Mouse (Mus musculus): ENCODE results near the gene Il1b. TPM values are rescaled to one million over a fixed set of nuclear protein-coding genes. Genes with fewer than 3 reads are reported as not detected.

Gene Il1b
- polyA plus RNA-seq (2016; fragmentation: Nextera tagmentation; extraction: Ambion mirVana): not detected in 2 replicates

- Histone ChIP-seq H3K27ac (no peak within 1 kb of the TSS), H3K9ac (no peak within 1 kb of the TSS), H3K36me3 (no peaks in the 10 kb centered on the region), H3K4me2 (replicated peaks) (no peak within 1 kb of the TSS), H3K9me3 (replicated peaks) (no peaks in the 10 kb centered on the region), H3K4me1 (no peaks in the 10 kb centered on the region), H3K27me3 (no peaks in the 10 kb centered on the region; the same call in 1 of the 2 replicates), H3K4me3 (no peak within 1 kb of the TSS)
- 91% methylated on average over 3 of the region's 3 CpGs for WGBS
- no peak for ATAC-seq (ENCODE audit: low FRiP score)
Measured at GRCm38 (mm10) chr2:129371039-129371438, at the start of gene Il1b. Il1b (minus strand) TSS chr2:129371139.

- no peaks in the 10 kb centered on the region for H3K36me3 ChIP-seq
- no peaks in the 10 kb centered on the region for H3K4me1 ChIP-seq
Measured at GRCm38 (mm10) chr2:129419361-129419880, 48.5 kb upstream of the Il1b start.

GRCm38 (mm10) chr2:129414593-129414992 lies 43.7 kb upstream of the Il1b start:
- 84% methylated on average over 3 of the region's 3 CpGs for WGBS
- H3K4me3 ChIP-seq: no peak overlapping the region
- no peak for ATAC-seq (ENCODE audit: low FRiP score)
- no peak overlapping the region for H3K27ac ChIP-seq
- no peaks in the 10 kb centered on the region for H3K27me3 ChIP-seq
- no peaks in the 10 kb centered on the region for H3K4me1 ChIP-seq
- no peaks in the 10 kb centered on the region for H3K9me3 ChIP-seq (replicated peaks)
- no peaks in the 10 kb centered on the region for H3K36me3 ChIP-seq
- H3K9ac ChIP-seq: no peak overlapping the region
- no peak overlapping the region for H3K4me2 ChIP-seq (replicated peaks)

More at GRCm38 (mm10) chr2:129419361-129419880, 48.5 kb upstream of the Il1b start:
- 82% methylated on average over 3 of the region's 3 CpGs for WGBS
- Histone ChIP-seq H3K4me2 (replicated peaks) (no peak overlapping the region), H3K9ac (no peak overlapping the region), H3K4me3 (no peak overlapping the region), H3K27me3 (no peaks in the 10 kb centered on the region), H3K27ac (no peak overlapping the region), H3K9me3 (replicated peaks) (peaks cover 5% of the 10 kb centered on the region; the same call in 1 of the 2 replicates)
- no peak for ATAC-seq (ENCODE audit: low FRiP score)

- no peak overlapping the region for H3K9ac ChIP-seq
- H3K4me1 ChIP-seq: no peaks in the 10 kb centered on the region
- H3K4me2 ChIP-seq (replicated peaks): no peak overlapping the region
- H3K27me3 ChIP-seq: no peaks in the 10 kb centered on the region
- no peaks in the 10 kb centered on the region for H3K9me3 ChIP-seq (replicated peaks)
- H3K36me3 ChIP-seq: no peaks in the 10 kb centered on the region
- ATAC-seq (ENCODE audit: low FRiP score): no peak
- no peak overlapping the region for H3K4me3 ChIP-seq
- WGBS: 72% methylated on average over 6 of the region's 6 CpGs
- no peak overlapping the region for H3K27ac ChIP-seq
Measured at GRCm38 (mm10) chr2:129413488-129413887, 42.5 kb upstream of the Il1b start.

- ATAC-seq (ENCODE audit: low FRiP score): no peak
Measured at GRCm38 (mm10) chr2:129411651-129412050, 40.7 kb upstream of the Il1b start.

GRCm38 (mm10) chr2:129410344-129410743 lies 39.4 kb upstream of the Il1b start:
- H3K27me3 ChIP-seq: no peaks in the 10 kb centered on the region
- whole genome bisulfite sequencing: 93% methylated on average over 7 of the region's 7 CpGs
- ATAC-seq (ENCODE audit: low FRiP score): no peak

More at GRCm38 (mm10) chr2:129411651-129412050, 40.7 kb upstream of the Il1b start:
- no peaks in the 10 kb centered on the region for H3K4me1 ChIP-seq
- WGBS: 81% methylated on average over 3 of the region's 3 CpGs
- H3K36me3 ChIP-seq: no peaks in the 10 kb centered on the region
- no peaks in the 10 kb centered on the region for H3K9me3 ChIP-seq (replicated peaks)
- no peak overlapping the region for H3K4me2 ChIP-seq (replicated peaks)
- H3K27me3 ChIP-seq: no peaks in the 10 kb centered on the region
- H3K27ac ChIP-seq: no peak overlapping the region
- H3K4me3 ChIP-seq: no peak overlapping the region
- no peak overlapping the region for H3K9ac ChIP-seq

GRCm38 (mm10) chr2:129408476-129408875 lies 37.5 kb upstream of the Il1b start:
- WGBS: 23% methylated on average over 18 of the region's 18 CpGs
- no peaks in the 10 kb centered on the region for H3K36me3 ChIP-seq
- H3K4me2 ChIP-seq (replicated peaks): no peak overlapping the region
- no peak; the same call in 1 of the 2 replicates for ATAC-seq (ENCODE audit: low FRiP score)
- no peaks in the 10 kb centered on the region for H3K9me3 ChIP-seq (replicated peaks)
- H3K4me3 ChIP-seq: no peak overlapping the region
- no peak overlapping the region for H3K27ac ChIP-seq
- no peaks in the 10 kb centered on the region for H3K4me1 ChIP-seq
- no peak overlapping the region for H3K9ac ChIP-seq
- no peaks in the 10 kb centered on the region for H3K27me3 ChIP-seq

More at GRCm38 (mm10) chr2:129410344-129410743, 39.4 kb upstream of the Il1b start:
- H3K27ac ChIP-seq: no peak overlapping the region
- H3K9me3 ChIP-seq (replicated peaks): no peaks in the 10 kb centered on the region
- no peak overlapping the region for H3K9ac ChIP-seq
- no peak overlapping the region for H3K4me2 ChIP-seq (replicated peaks)
- H3K36me3 ChIP-seq: no peaks in the 10 kb centered on the region
- no peak overlapping the region for H3K4me3 ChIP-seq
- no peaks in the 10 kb centered on the region for H3K4me1 ChIP-seq

GRCm38 (mm10) chr2:129407596-129407995 lies 36.7 kb upstream of the Il1b start:
- no peaks in the 10 kb centered on the region for H3K9me3 ChIP-seq (replicated peaks)
- H3K4me1 ChIP-seq: no peaks in the 10 kb centered on the region
- no peak overlapping the region for H3K9ac ChIP-seq
- no peak overlapping the region for H3K4me3 ChIP-seq
- no peaks in the 10 kb centered on the region for H3K36me3 ChIP-seq
- H3K4me2 ChIP-seq (replicated peaks): no peak overlapping the region
- whole genome bisulfite sequencing: 92% methylated on average over 13 of the region's 13 CpGs
- H3K27ac ChIP-seq: no peak overlapping the region
- H3K27me3 ChIP-seq: no peaks in the 10 kb centered on the region
- no peak for ATAC-seq (ENCODE audit: low FRiP score)

GRCm38 (mm10) chr2:129406508-129406907 lies 35.6 kb upstream of the Il1b start:
- Histone ChIP-seq H3K4me1 (no peaks in the 10 kb centered on the region), H3K4me2 (replicated peaks) (no peak overlapping the region), H3K36me3 (no peaks in the 10 kb centered on the region), H3K9ac (no peak overlapping the region), H3K4me3 (no peak overlapping the region), H3K27ac (no peak overlapping the region), H3K27me3 (no peaks in the 10 kb centered on the region), H3K9me3 (replicated peaks) (no peaks in the 10 kb centered on the region)
- 85% methylated on average over 8 of the region's 8 CpGs for WGBS
- no peak for ATAC-seq (ENCODE audit: low FRiP score)

- Histone ChIP-seq H3K4me2 (replicated peaks) (no peak overlapping the region), H3K27ac (no peak overlapping the region), H3K4me3 (no peak overlapping the region), H3K9ac (no peak overlapping the region), H3K27me3 (no peaks in the 10 kb centered on the region), H3K36me3 (no peaks in the 10 kb centered on the region), H3K9me3 (replicated peaks) (no peaks in the 10 kb centered on the region), H3K4me1 (no peaks in the 10 kb centered on the region)
- no peak for ATAC-seq (ENCODE audit: low FRiP score)
- WGBS: 89% methylated on average over 2 of the region's 2 CpGs
Measured at GRCm38 (mm10) chr2:129403786-129404185, 32.8 kb upstream of the Il1b start.

GRCm38 (mm10) chr2:129402330-129402729 lies 31.4 kb upstream of the Il1b start:
- no peak overlapping the region for H3K27ac ChIP-seq
- H3K27me3 ChIP-seq: no peaks in the 10 kb centered on the region
- no peak for ATAC-seq (ENCODE audit: low FRiP score)
- WGBS: 77% methylated on average over 3 of the region's 3 CpGs
- no peak overlapping the region for H3K4me2 ChIP-seq (replicated peaks)
- no peaks in the 10 kb centered on the region for H3K36me3 ChIP-seq
- no peaks in the 10 kb centered on the region for H3K9me3 ChIP-seq (replicated peaks)
- H3K4me3 ChIP-seq: no peak overlapping the region
- H3K4me1 ChIP-seq: no peaks in the 10 kb centered on the region
- no peak overlapping the region for H3K9ac ChIP-seq

- no peaks in the 10 kb centered on the region for H3K36me3 ChIP-seq
Measured at GRCm38 (mm10) chr2:129401803-129402202, 30.9 kb upstream of the Il1b start.

GRCm38 (mm10) chr2:129398176-129398575 lies 27.2 kb upstream of the Il1b start:
- 84% methylated on average over 3 of the region's 3 CpGs for WGBS
- Histone ChIP-seq H3K9ac (no peak overlapping the region), H3K4me3 (no peak overlapping the region), H3K36me3 (no peaks in the 10 kb centered on the region), H3K9me3 (replicated peaks) (no peaks in the 10 kb centered on the region), H3K27ac (no peak overlapping the region), H3K4me2 (replicated peaks) (no peak overlapping the region), H3K4me1 (no peaks in the 10 kb centered on the region), H3K27me3 (no peaks in the 10 kb centered on the region)
- no peak for ATAC-seq (ENCODE audit: low FRiP score)

More at GRCm38 (mm10) chr2:129401803-129402202, 30.9 kb upstream of the Il1b start:
- H3K4me1 ChIP-seq: no peaks in the 10 kb centered on the region
- H3K27me3 ChIP-seq: no peaks in the 10 kb centered on the region
- H3K9ac ChIP-seq: no peak overlapping the region
- ATAC-seq (ENCODE audit: low FRiP score): no peak
- no peak overlapping the region for H3K27ac ChIP-seq
- no peak overlapping the region for H3K4me3 ChIP-seq
- no peak overlapping the region for H3K4me2 ChIP-seq (replicated peaks)
- H3K9me3 ChIP-seq (replicated peaks): no peaks in the 10 kb centered on the region
- WGBS: 91% methylated on average over 5 of the region's 5 CpGs
